Mouse (Mus musculus) CD4-positive helper T cell, adult 2 months (primary cell): ENCODE data around the gene Lypd3.
A peak's percentile ranks its signal among the peaks of the same experiment; 100 is the strongest.
"Not testable (repeated sequence)": the region's sequence is repeated elsewhere in the genome, so short reads cannot be mapped to it uniquely, and the experiment has no call there.

Experiments
- DNase-seq: peaks from one replicate; pipeline ENCODE4 v3.0.0-alpha.2; 2012; ENCODE audit warnings: low read depth, missing footprints, low spot score

The Lypd3 gene

GRCm38 (mm10) chr7:24662575-24662974 is 26.2 kb downstream of the Lypd3 start:
- peak; percentile 86 for DNase-seq

- DNase-seq: no peak
These were observed 28.0 kb downstream of the Lypd3 start for GRCm38 (mm10) chr7:24664301-24664700.

- DNase-seq: no peak
These were observed 28.6 kb downstream of the Lypd3 start for GRCm38 (mm10) chr7:24664959-24665358.

- DNase-seq: no peak
These were observed 35.6 kb downstream of the Lypd3 start for GRCm38 (mm10) chr7:24671944-24672439.

DNA sequence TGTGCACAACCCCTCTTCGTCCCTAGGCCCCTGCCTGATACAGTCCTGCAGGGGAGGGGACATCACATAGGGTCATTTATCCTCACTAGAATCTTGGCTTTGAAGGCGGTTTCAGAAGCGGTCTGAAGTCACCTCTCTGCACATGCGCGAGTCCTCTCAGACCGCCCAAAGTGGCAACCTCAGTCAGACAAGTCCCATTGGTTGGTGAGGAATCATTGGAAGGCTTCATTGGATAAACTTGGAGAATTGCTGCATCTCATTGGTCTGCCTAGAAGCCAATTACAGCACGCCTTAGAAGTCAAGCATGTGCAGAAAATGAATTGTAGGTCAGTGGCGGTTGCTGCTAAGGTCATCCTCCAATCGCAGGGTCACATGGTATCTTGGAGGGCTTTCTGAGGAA is 40.2 kb downstream of the Lypd3 start, which contains the start of gene Tex101:
TSS of gene Tex101 (minus strand) at position 101 of the 400 bp plus-strand sequence.
- DNase-seq: no peak

GRCm38 (mm10) chr7:24684121-24684520 is 47.8 kb downstream of the Lypd3 start:
- DNase-seq: peak; percentile 15

DNA sequence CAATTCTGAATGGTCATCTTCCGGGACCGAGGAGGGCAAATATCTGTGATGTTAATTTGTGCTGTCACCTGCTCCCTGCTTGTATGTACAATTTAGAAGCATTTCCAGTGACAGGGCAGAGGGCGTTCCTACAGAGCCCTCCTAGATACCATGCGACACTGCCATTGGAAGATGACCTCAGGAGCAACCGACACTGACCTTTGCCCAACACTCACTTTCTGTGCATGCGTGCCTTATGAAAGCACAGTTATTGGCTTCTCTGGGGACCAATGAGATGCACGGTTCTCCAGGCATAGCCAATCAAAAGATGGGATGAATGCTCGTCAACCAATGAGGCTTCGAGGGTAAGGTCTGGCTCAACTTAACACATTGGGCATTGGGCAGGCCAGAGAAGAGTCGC is 51.2 kb downstream of the Lypd3 start:
- not testable (repeated sequence) for DNase-seq
